Mouse (Mus musculus) CD4-positive, CD25-positive, alpha-beta regulatory T cell, adult 2 months (primary cell): Measurements from ENCODE around the gene Ptch1.

ENCODE experiments used
- DNase-seq: peaks from one replicate; pipeline ENCODE4 v3.0.0-alpha.2; 2012; ENCODE audit warnings: low read depth, low spot score

Gene Ptch1

GRCm38 (mm10) chr13:63540584-63540983 lies 32.8 kb downstream of the Ptch1 start:
- no peak for DNase-seq

DNA sequence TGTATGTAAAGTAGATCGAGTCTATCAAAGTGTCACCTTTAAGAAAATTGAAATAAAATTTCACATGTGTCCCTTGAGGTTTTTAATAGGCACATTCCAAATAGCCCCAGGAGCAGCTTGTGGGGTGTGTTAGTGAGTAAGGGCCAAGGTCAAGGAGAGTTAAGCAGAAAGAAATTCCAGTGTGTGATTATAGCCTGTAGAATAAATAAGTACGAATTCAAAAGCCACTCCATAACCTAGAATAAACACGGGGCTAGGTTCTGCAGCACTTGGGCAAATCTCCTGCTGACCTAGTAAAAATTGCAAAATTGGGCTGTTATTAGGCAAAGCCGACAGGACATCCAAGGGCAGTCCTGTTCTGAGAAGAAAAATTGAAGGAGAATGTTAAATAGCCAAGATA lies 38.4 kb downstream of the Ptch1 start:
- no peak for DNase-seq

GRCm38 (mm10) chr13:63530857-63531256 lies 42.5 kb downstream of the Ptch1 start:
- no peak for DNase-seq

DNA sequence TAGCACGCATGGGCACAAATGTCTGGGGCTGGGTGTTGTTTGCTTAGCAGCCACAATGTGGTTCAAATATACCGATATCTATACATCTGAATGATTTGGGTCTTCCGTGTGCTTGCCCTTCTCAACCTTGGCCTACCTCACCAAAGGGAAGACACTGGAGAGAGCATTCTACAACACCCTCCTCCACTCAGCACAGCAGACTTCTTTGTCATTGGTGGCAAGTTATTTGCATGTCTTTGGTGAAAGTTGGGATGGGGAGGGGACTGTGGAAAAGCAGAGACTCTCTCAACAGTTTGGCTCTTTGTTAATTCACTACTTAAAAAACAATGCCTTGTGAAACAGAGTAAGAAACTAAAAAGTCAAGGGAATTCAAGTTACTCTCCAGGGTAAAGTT lies 43.0 kb downstream of the Ptch1 start:
- no peak for DNase-seq

GRCm38 (mm10) chr13:63529602-63530370 lies 43.6 kb downstream of the Ptch1 start:
- no peak for DNase-seq

- no peak for DNase-seq
These were observed 44.5 kb downstream of the Ptch1 start for GRCm38 (mm10) chr13:63528852-63529251.

DNA sequence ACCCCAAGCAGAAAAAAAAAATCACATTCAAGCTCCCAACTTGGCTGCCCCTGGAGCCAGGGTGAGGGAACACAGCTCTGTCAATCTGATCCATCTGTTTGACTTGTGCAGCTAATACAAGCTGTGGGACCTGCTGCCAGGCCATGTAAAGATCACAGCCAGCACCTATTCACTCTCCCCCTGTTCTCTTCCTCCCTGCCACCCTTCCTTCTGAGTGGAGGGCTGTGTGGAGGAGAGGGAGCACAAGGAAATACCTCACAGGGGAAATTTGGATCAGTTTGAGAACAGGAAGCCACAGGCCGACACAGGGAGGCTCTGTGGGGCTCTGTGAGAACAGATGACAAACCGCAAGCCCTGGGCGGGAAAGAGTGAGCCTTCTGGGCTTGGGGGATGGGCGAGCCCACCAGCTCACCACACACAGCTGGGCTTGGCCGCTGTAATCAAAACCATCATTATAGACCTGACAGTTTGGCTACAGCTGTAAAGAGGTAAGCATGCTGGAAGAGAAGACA lies 45.2 kb downstream of the Ptch1 start:
- peak; percentile 65 for DNase-seq

- no peak for DNase-seq
These were observed 47.7 kb downstream of the Ptch1 start for GRCm38 (mm10) chr13:63525571-63526197.

GRCm38 (mm10) chr13:63524608-63525570 lies 48.5 kb downstream of the Ptch1 start:
- DNase-seq: no peak

- DNase-seq: no peak
These were observed 49.3 kb downstream of the Ptch1 start for GRCm38 (mm10) chr13:63524061-63524460.

DNA sequence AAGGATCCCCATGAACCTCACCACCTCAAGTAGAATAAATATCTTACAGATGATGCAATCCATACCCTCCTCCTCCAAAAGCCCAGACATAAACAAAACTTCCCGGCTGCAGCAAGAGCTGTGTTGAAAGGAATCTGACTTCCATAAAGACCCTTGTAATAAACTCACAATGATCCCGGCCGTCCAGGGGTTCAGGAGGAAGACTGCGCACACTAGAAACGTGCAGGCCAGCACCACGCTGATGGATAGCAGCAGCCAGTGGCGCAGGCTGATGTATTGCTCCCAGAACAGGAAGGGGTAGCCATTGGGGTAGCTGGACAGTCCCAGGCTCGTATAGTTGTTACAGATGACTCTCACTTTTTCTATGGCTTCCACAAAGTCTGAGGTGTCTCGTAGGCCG lies 50.6 kb downstream of the Ptch1 start:
- no peak for DNase-seq

DNA sequence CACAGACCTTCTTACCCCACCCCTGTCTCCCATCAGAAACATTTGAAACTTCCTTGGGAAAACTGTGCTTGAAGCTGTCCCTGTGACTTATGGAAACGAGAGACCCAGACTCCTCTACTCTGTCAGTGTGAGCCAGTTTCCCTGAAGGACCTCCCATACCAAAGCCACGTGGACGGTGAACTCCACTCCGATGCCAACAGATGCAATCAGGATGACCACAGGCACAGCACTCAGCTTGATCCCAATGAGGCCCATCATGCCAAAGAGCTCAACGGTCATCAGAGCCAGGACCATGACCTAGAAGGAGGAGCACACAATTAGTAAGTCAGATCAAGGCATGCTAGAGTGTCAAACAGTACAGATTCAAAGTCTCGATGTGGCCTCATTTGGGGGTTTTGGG lies 53.3 kb downstream of the Ptch1 start:
- no peak for DNase-seq

GRCm38 (mm10) chr13:63516535-63516934 lies 56.9 kb downstream of the Ptch1 start:
- no peak for DNase-seq

DNA sequence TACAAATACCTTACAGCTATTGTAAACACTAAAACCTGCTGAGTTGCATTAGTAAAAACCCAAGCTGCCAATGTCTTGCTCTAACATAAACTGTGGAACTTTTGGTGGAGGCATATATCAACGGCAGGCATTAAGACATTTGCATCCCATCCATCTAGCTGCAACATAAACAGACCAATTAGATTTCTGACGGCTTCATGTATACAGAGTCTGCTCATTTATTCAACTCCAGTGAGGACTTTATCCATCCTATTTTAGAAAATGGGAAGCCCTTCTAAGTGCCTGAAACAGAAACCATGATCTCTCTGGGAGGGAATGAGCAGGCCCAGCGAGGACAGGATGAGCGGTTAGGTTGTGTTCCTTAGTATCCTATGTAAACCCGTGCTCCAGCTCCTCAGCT lies 57.9 kb downstream of the Ptch1 start:
- no peak for DNase-seq

- DNase-seq: no peak
These were observed 58.5 kb downstream of the Ptch1 start for GRCm38 (mm10) chr13:63514931-63515360.

GRCm38 (mm10) chr13:63513374-63514098 lies 59.9 kb downstream of the Ptch1 start:
- no peak for DNase-seq

DNA sequence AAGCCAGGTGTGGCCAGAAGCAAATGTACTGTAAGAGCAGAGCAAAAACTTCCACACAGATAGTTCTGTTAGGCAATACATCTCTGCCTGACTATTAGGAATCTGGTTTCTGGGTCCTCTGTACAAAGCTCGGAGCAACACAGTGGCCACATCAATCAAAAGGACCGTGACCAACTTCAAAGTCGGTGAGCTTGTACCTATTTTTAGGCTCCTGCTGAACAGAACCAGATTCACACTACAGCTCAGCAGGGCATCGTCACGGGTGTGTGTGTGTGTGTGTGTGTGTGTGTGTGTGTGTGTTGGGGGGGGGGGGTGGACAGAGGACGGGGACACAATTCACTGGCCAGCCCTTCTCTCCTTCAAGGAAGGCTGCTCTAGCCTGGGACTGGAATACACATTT lies 61.0 kb downstream of the Ptch1 start:
- DNase-seq: no peak

- DNase-seq: no peak
These were observed 65.6 kb downstream of the Ptch1 start for GRCm38 (mm10) chr13:63507821-63508220.

GRCm38 (mm10) chr13:63507001-63507556 lies 66.3 kb downstream of the Ptch1 start:
- DNase-seq: no peak

- DNase-seq: no peak
These were observed 67.0 kb downstream of the Ptch1 start for GRCm38 (mm10) chr13:63506364-63506763.

GRCm38 (mm10) chr13:63502391-63502790 lies 71.0 kb downstream of the Ptch1 start:
- peak; percentile 29 for DNase-seq
